Mouse (Mus musculus) heart, postnatal 25 days (tissue): Measurements from ENCODE around the gene Ptpra. TPM values are rescaled to one million over a fixed set of nuclear protein-coding genes. Genes with fewer than 3 reads are reported as not detected.
"Not testable (repeated sequence)": the region's sequence is repeated elsewhere in the genome, so short reads cannot be mapped to it uniquely, and the experiment has no call there.

Source experiments
- DNase-seq: peaks from one replicate; pipeline ENCODE4 v3.0.0; 2022; ENCODE audit warnings: low spot score
- intact Hi-C: fragments of 180-260 bp; cut with DNase I; formaldehyde crosslinking; loops from one replicate; pipeline ENCODE4 v1.15.1; 2025
- total RNA-seq, 2 experiments: library from RNA; stranded (reverse); gene quantifications; 2 replicates each; pipeline ENCODE4 v1.2.3; 2021

Ptpra gene
- total RNA-seq, 2 experiments from 2014 or later, result 47.4 to 51.4 TPM

DNA sequence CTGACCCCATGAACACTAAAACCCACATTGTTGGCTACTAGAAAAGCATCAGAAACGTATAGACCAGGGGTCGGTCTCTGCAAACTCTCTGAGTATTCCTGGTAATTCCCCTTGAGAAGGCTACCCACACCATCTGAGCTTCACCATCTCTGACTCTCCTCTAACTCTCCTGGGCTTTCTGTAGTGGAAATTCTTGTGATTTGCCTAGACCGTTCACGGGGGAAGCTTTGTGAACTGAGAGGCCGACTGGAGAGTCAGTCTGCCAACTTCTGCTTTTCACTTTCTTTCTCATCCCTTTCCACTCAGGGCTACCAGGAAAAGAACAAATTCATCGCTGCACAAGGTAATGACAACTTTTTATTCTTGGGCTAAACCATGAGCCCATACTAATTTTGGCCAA lies 84.9 kb downstream of the Ptpra start:
- DNase-seq, result no peak
- intact Hi-C loops, result no loop called here

DNA sequence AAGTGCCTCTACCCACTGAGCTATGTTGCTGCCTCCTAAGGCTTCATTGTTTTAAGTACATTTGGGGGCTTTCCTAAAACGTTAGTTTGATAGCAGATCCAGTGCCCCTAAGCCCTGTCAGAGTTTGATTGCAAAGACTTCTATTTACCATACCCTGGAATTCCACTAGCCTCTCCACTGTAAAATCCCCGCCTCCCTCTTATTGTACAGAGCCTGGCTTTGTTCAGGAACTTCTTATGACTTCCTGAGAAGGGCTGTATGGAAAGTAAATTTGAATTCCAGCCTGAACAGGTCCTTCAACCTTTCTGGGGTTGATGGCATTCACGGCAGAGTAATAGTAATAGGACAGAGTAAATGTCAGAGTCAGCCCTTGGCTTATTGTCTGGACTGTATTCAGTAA lies 86.8 kb downstream of the Ptpra start:
- intact Hi-C loops, result no loop called here
- DNase-seq, result no peak

DNA sequence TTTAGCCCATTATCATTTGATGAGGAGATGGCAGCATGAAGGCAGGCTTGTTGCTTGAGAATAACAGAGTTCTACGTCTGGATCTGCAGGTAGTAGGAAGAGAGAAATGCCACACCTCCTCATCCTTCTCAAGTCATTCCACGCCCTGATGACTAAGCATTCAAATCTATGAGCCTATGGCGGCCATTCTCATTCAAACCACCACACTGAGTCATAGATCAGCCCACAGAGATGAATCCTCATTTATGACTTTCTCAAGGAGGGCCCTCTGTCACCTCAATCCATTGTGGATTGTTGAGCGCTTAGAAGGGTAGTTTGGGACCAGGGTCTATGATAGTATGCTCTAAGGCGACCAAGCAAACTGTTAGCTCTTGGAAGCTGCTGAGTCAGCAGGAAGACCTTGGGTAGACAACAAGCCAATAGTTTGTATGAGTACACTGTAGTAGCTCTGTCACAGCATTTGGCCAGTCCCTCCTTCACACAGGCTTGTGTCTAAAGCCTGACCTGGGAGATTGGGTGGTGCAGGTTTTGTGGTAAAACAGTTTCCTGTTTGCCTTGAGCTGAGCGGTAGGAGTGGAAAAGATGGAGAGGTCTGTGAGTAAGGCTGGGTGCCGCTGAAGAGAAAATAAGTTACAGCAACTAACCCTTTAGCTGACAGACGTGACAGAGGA lies 88.9 kb downstream of the Ptpra start:
- no peak for DNase-seq
- intact Hi-C loops, result no loop called here

DNA sequence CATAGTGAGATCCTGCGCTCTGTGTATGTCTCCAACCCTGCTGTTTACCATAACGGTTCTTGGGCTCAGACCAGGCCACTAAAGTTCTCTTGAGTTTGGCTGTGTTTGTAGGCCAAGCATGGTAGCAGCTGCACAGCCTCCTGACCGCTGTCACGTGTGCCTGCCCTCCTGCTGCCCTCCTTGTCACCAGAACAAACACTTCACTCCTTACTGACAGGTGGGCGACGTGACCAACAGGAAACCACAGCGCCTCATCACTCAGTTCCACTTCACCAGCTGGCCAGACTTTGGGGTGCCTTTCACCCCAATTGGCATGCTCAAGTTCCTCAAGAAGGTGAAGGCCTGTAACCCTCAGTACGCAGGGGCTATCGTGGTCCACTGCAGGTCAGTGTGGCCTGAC lies 90.2 kb downstream of the Ptpra start:
- intact Hi-C loops, result no loop called here
- no peak for DNase-seq

DNA sequence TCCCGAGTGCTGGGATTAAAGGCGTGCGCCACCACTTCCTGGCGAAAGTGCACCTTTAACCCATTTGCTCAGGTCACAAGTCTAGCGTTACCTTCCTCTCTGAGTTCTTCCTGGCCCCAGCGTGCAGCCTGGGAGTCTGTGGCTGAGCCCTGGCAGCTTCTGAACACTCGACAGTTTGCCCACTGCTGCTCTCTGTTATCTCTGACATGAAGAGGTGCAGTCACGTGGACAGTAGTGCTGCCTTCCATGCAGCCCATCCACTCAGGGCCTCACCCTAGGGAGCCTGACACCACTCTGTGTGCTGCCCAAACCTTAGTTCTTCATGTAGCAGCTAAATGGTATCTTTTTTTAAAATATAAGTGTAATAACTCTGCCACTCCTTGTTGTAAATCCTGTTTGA lies 96.9 kb downstream of the Ptpra start:
- DNase-seq, result no peak
- intact Hi-C loops, result no loop called here

DNA sequence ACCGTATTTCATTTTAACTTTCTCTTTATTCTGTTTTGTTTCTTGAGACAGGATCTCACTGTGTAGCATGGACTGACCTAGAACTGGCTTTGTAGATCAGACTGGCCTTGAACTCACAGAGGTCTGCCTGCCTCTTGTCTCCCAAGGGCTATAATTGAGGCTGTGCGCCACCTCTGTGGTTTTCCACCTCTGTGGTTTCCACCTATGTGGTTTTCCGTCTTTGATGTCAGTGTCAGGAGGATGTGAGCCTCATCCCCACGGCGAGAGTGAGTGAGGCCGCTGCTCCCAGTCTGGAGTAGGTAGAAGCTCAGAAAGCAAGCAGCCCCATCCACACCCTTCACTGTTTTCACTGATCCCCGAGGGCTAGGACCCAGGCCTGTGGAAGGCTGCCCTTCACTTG lies 104.8 kb downstream of the Ptpra start:
- intact Hi-C loops, result no loop called here
- DNase-seq, result no peak

DNA sequence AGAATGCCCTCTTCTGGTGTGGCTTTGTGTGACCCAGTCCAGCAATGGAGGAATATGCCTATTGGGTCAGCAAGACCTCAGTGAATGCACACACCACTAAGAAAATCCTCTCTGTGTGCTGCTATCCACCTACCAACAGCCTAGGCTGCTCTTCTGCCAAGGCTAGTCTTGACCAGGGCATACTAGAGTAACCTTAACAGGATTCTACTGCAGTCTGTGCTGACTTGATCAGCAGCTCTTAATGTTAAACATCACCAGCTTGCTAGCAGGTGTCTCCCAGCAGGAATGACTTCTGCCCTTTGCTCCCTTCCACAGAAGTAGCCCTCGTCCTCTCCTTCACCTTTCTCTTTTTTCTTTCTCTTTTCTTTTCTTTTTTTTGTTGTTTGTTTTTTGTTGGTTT lies 106.2 kb downstream of the Ptpra start:
- no peak for DNase-seq
- intact Hi-C loops, result no loop called here

DNA sequence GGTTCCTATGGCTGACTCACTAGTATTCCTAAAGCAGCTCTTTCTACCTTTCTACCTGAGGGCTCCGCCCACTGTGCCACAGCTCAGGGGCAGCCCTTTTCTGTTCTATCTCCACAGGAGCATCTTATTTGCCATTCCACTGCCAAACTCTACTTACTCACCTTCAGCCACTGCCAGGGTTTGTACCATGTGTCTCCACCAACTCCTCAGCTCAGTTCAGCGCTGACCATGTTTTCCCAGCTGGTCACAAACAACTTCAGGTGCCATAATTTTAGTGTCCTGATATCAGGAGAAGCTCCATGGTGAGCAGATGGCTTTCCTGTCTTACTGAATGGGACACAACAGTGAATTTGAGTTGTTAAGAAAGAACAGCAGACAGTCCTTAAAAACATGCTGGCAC lies 107.4 kb downstream of the Ptpra start:
- DNase-seq, result no peak
- intact Hi-C loops, result no loop called here

DNA sequence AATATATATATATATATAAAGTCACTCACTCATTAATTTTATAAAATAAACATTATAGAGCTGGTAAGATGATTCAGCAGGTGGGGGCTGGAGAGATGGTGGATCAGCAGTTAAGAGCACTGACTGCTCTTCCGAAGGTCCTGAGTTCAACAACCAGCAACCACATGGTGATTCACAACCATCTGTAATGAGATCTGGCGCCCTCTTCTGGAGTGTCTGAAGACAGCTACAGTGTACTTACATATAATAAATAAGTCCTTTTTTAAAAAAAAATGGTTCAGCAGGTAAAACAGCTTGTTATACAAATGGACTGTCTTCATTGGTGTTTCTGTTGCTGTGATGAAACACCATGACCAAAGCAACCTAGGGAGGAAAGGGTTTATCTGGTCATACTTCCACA lies 107.9 kb downstream of the Ptpra start:
- intact Hi-C loops, result no loop called here
- no peak for DNase-seq

DNA sequence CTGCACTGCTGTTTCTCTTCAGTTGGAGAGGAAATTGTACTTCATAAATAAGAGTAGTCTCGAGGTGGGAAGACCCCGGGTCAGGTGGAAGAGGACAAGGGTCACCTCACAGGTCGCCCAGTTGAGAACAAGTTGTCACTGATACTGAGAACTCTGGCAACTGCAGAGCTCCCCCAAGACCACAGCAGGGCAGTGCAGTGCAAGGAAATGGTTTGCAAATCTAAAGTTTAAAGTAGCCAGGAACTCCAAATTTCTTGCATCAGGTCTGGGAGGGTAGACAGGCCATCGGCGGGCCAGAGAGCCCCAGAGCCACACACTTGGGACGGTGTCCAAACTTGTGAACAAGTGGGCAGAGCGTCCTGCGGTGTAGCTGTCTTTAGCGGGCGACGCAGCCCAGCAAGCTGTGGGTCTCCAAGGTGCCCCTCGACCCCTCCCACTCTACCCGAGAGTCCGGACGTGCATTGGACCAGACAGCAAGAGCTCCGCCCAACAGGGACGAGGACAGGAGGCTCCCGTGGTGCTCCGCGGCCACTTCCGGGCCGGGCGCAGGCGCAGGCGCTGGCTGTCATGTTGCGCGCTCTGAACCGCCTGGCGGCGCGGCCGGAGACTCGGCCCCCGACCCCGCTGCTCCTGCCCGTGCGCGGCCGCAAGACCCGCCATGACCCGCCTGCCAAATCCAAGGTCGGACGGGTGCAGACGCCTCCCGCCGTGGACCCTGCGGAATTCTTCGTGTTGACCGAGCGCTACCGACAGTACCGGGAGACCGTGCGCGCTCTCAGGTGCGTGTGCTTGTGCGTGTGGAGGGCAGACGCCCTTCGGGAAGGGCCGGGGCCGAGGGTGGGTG lies 113.4 kb downstream of the Ptpra start, which contains the start of gene Mrps26:
TSS of gene Mrps26 (plus strand) at position 531 of the 844 bp plus-strand sequence.
- intact Hi-C loops, result loop anchor here (5.0 kb wide), 1 partner anchor 34 kb away; no protein-coding TSS in a partner anchor
- DNase-seq, result peak; percentile 89

DNA sequence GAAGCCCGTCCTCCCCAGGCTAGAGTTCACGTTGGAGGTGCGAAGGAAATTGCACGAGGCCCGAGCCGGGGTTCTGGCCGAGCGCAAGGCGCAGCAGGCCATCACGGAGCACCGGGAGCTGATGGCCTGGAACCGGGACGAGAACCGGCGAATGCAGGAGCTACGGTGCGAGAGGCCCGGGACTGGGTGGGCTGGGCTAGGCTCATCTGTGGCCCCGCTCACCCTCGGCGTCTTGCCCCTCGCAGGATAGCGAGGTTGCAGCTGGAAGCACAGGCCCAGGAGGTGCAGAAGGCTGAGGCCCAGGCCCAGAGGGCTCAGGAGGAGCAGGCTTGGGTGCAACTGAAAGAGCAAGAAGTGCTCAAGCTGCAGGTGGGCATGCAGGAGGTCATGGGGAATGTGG lies 114.0 kb downstream of the Ptpra start:
- no peak for DNase-seq
- intact Hi-C loops, result loop anchor here (5.0 kb wide), 1 partner anchor 33 kb away; no protein-coding TSS in a partner anchor

DNA sequence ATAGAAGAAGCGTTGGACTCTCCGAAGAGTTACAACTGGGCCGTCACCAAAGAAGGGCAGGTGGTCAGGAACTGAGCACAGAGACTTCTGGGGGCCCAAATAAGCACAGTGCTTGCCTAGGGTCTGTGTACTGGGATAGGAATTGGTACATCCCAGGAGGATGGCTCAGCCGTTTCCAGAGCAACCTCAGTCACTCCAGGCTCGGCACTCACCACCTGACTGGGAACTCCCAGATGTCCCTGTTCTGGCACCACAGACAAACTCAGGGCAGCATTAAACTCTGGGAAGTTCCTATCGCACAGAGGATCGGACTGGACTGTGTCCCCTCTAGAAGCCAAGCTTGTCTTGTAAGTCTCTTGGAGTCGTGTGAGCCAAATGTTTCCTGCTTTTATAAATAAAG lies 114.9 kb downstream of the Ptpra start:
- intact Hi-C loops, result loop anchor here (5.0 kb wide), 1 partner anchor 32 kb away; no protein-coding TSS in a partner anchor
- no peak for DNase-seq

DNA sequence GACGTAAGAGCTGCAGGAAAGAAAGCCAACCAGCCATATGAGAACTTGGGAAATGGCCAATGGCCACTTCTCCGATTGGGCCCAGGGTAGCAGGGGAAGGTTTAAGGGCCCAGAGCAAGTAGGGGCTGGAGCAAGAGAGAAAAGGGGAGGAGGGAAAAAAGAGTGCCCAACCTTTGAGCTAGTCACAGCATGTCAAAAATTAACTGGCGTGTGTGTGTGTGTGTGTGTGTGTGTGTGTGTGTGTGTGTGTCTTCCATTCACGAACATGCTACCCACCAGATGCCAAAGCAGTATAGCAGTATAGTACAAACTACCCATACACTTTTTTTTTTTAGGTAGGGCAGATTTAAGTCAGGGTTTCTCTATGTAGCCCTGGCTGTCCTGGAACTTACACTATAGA lies 118.8 kb downstream of the Ptpra start:
- no peak for DNase-seq
- intact Hi-C loops, result no loop called here

DNA sequence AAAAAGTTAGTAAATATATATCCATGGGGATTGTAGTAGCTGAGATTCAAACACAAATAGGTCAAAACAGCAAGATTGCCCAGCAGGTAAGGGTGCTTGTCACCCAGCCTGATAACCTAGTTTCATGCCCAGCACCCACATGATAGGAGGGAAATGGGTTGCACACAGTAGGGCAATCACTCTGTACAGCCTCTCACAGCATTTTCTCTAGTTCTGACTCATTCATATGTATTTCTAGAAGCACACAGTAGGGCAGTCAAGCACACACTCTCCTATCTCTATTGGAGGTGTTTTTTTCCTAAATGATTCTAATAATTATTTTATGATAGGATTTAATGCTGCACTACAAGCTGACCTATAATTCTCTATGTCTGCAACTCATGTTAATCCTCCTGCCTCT lies 119.8 kb downstream of the Ptpra start:
- intact Hi-C loops, result no loop called here
- DNase-seq, result no peak

DNA sequence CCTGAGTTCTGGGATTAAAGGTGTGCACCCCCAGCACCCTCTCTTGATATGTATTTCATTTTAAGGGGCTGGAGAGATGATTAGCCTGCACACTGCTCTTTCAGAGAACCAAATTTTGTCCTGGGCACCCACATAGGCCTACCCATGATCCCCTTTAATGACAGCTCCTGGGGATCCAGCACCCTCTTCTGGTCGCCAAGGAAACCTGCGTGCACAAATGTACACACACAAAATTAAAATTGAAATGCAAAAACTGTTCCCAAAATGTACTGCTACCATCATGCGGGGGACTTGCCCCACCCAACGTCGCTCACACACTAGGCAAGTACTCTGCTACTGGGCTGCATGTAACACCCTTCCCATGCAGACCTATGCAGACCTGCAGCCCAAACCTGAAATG lies 124.9 kb downstream of the Ptpra start:
- intact Hi-C loops, result no loop called here
- DNase-seq, result no peak

DNA sequence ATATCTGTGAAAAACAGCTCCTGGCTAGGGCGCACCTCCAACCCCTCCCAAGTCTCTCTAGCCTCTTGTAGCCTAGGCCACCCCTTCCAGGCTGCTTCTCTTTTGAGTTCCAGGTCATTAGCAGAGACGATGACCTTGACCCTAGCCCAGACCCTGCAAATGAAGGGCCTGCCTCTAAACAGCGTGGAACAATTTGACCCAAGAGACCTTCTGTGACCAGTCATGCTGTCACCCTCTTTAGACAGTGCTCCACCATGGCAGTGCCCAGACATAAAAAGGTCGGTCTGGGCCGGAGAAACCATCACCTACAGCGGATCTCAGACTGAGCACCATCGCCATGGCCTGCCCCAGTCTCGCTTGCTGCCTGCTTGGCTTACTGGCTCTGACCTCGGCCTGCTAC lies 125.8 kb downstream of the Ptpra start, which contains the start of gene Oxt:
TSS of gene Oxt (plus strand) at position 301 of the 400 bp plus-strand sequence.
- intact Hi-C loops, result no loop called here

DNA sequence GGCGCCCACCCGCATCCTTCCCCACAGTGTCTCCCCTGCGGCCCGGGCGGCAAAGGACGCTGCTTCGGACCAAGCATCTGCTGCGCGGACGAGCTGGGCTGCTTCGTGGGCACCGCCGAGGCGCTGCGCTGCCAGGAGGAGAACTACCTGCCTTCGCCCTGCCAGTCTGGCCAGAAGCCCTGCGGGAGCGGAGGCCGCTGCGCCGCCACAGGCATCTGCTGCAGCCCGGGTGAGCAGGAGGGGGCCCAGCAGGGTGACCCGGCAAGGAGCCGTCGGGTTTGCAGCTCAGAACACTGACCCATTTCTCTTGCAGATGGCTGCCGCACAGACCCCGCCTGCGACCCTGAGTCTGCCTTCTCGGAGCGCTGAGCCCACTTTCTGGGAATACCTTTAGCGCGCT lies 126.5 kb downstream of the Ptpra start:
- DNase-seq, result not testable (repeated sequence)

More for the DNA sequence above, 125.8 kb downstream of the Ptpra start, which contains the start of gene Oxt:
- no peak for DNase-seq

DNA sequence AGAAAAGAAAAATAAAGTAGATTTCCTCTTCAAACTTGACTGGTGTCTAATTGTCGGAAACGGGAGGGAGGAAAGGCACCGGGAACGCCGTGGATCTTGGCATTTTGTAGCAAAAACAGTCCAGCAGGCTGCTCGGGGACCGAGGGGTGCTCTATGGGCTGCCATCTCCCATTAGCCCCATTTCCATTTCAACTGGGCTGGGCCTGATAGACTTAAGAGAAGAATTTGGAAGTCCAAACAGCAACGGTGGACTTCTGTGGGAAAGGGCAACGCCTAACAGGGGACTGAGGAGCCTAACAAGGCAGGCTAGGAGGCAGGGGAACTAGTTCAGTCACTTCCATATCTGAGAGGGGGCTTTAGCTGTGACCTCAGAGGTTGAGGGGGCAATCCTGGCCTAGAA lies 126.9 kb downstream of the Ptpra start:
- DNase-seq, result no peak
- intact Hi-C loops, result no loop called here

More for the DNA sequence above, 126.5 kb downstream of the Ptpra start:
- intact Hi-C loops, result not testable (repeated sequence)

DNA sequence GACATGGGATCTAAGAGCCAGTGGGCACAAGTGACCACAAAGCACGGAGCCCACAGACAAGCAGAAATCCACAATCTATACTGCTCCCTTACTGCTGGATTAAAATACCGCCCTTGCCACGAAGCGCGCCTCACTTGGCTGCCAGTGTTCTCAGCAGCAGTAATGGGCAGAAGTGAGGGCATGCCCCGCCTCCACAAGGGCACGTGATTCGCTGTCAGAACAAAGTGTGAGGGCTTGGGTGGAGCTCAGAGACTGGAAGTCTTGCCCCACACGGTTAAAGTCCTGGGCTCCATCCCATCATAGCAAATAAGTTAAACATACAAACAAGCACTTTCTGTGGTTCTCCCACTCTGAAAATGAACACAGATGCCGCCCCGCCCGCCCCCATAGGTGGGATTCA lies 127.6 kb downstream of the Ptpra start:
- intact Hi-C loops, result no loop called here
- no peak for DNase-seq

DNA sequence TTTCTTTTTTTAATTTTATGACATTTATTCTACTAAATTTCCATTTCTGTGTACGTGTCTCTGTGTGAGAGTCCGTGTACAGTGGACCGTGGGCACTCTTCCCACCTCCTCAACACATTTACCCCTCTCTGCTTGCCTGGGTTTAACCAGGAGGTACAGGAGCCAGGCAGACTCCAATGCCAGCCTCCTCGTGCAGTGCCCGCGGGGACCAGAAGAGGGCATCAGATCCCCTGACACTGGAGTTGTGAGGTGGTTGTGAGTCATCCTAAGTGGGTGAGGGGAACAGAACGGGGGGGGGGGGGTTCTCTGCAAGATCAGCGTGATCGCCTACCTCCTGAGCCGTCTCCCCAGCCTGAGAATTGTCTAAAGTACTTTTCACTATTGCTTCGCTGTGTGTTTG lies 128.1 kb downstream of the Ptpra start:
- DNase-seq, result no peak
- intact Hi-C loops, result no loop called here

DNA sequence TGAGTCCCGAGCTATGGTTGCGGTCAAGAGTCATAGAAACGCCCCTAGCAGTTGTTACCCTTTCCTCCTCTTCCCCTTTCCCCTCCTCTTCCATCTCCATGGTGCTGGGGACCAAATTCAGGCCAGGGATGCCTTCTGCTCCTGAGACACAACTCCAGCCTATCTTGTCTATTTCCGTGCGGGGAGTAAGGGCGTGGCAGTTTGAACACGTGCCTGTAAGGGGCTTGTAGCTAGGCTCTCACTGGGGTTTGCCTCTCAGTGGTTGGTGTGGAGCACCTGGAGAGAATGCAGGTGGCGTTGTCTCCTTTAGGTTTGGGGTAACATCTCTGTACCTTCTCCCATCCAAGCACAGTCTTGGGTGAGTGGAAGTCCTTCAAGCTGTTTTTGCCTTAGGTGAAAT lies 129.7 kb downstream of the Ptpra start:
- DNase-seq, result no peak
- intact Hi-C loops, result no loop called here
